Mouse (Mus musculus) ES-Bruce4 (cell line): ENCODE data around the gene Cyp39a1. TPM values are rescaled to one million over a fixed set of nuclear protein-coding genes. Genes with fewer than 3 reads are reported as not detected.

ENCODE experiments used
- H3K27ac ChIP-seq: 2 replicates; pipeline ENCODE4 v1.5.1; 2012; ENCODE audit warnings: low read length, inconsistent platforms; ENCODE audit not compliant: insufficient read depth
- H3K27me3 ChIP-seq: 2 replicates; pipeline ENCODE4 v1.6.1; 2012; ENCODE audit warnings: mild to moderate bottlenecking, low read length, inconsistent platforms; ENCODE audit not compliant: control insufficient read depth, poor library complexity, insufficient read depth, severe bottlenecking
- H3K36me3 ChIP-seq: 2 replicates; pipeline ENCODE4 v1.6.1; 2012; ENCODE audit warnings: inconsistent platforms, mild to moderate bottlenecking, low read length, moderate library complexity; ENCODE audit not compliant: control insufficient read depth, poor library complexity, insufficient read depth, severe bottlenecking
- H3K4me1 ChIP-seq: one replicate; pipeline ENCODE4 v1.8.1; 2011; ENCODE audit warnings: low read length; ENCODE audit not compliant: control insufficient read depth, insufficient read depth
- H3K4me3 ChIP-seq: 2 replicates; pipeline ENCODE4 v1.5.1; 2011; ENCODE audit warnings: low read depth, mild to moderate bottlenecking, low read length
- H3K9ac ChIP-seq: 2 replicates; pipeline ENCODE4 v1.6.1; 2012; ENCODE audit warnings: low read depth, mild to moderate bottlenecking, inconsistent platforms; ENCODE audit not compliant: poor library complexity, severe bottlenecking
- H3K9me3 ChIP-seq: replicated peaks from 2 replicates; pipeline ENCODE4 v1.6.1; 2012; ENCODE audit warnings: mild to moderate bottlenecking, low read length, inconsistent platforms; ENCODE audit not compliant: control insufficient read depth, poor library complexity, insufficient read depth, severe bottlenecking
- CTCF ChIP-seq: IDR thresholded peaks from one replicate; pipeline ENCODE4 v1.8.1; 2011; ENCODE audit warnings: low read depth, low read length
- EP300 ChIP-seq: IDR thresholded peaks from 2 replicates; pipeline ENCODE4 v1.6.1; 2011; ENCODE audit warnings: low read depth, low read length; ENCODE audit not compliant: insufficient read depth
- POLR2A ChIP-seq: IDR thresholded peaks from one replicate; pipeline ENCODE4 v1.8.1; 2011; ENCODE audit warnings: low read length; ENCODE audit not compliant: insufficient read depth
- polyA plus RNA-seq: library from polyadenylated mRNA; stranded (reverse); fragments of >200 nt; gene quantifications from 2 replicates; pipeline ENCODE4 v1.2.4, GENCODE M21; 2011; ENCODE audit warnings: low read depth; ENCODE audit not compliant: missing spikeins, insufficient read depth, insufficient read length

Gene Cyp39a1
- polyA plus RNA-seq, 1 experiment, result 9.3 TPM

GRCm38 (mm10) chr17:43689591-43689990, 22.4 kb downstream of the Cyp39a1 start:
- Histone ChIP-seq H3K36me3 (no peaks in the 10 kb centered on the region), H3K4me3 (no peak overlapping the region), H3K9ac (no peak overlapping the region), H3K27ac (no peak overlapping the region), H3K27me3 (no peaks in the 10 kb centered on the region), H3K9me3 (no peaks in the 10 kb centered on the region), H3K4me1 (no peaks in the 10 kb centered on the region)
- no peak for TF ChIP-seq POLR2A
- no peak for TF ChIP-seq EP300
- no peak for TF ChIP-seq CTCF

GRCm38 (mm10) chr17:43698997-43699649, 31.9 kb downstream of the Cyp39a1 start:
- H3K9ac ChIP-seq, result no peak overlapping the region

GRCm38 (mm10) chr17:43701060-43701459, 33.8 kb downstream of the Cyp39a1 start:
- TF ChIP-seq CTCF (peak; percentile 61), POLR2A (no peak)
- no peaks in the 10 kb centered on the region for H3K36me3 ChIP-seq
- no peaks in the 10 kb centered on the region for H3K27me3 ChIP-seq
- H3K9ac ChIP-seq, result no peak overlapping the region
- no peaks in the 10 kb centered on the region for H3K4me1 ChIP-seq
- no peaks in the 10 kb centered on the region for H3K9me3 ChIP-seq
- no peak overlapping the region for H3K27ac ChIP-seq
- no peak overlapping the region for H3K4me3 ChIP-seq

More at GRCm38 (mm10) chr17:43698997-43699649, 31.9 kb downstream of the Cyp39a1 start:
- Histone ChIP-seq H3K27ac (no peak overlapping the region), H3K4me1 (no peaks in the 10 kb centered on the region), H3K9me3 (no peaks in the 10 kb centered on the region), H3K4me3 (no peak overlapping the region), H3K36me3 (no peaks in the 10 kb centered on the region), H3K27me3 (no peaks in the 10 kb centered on the region)
- TF ChIP-seq POLR2A (no peak), CTCF (peak; percentile 52)

GRCm38 (mm10) chr17:43704216-43704930, 37.1 kb downstream of the Cyp39a1 start:
- H3K4me1 ChIP-seq, result no peaks in the 10 kb centered on the region
- no peaks in the 10 kb centered on the region for H3K36me3 ChIP-seq
- TF ChIP-seq POLR2A (no peak), EP300 (no peak), CTCF (no peak)
- H3K9ac ChIP-seq, result no peak overlapping the region
- no peaks in the 10 kb centered on the region for H3K9me3 ChIP-seq
- no peak overlapping the region for H3K27ac ChIP-seq
- no peak overlapping the region for H3K4me3 ChIP-seq
- no peaks in the 10 kb centered on the region for H3K27me3 ChIP-seq

GRCm38 (mm10) chr17:43706749-43707148, 39.5 kb downstream of the Cyp39a1 start:
- peaks cover under 1% of the 10 kb centered on the region for H3K4me1 ChIP-seq
- TF ChIP-seq EP300, result no peak
- TF ChIP-seq POLR2A, result no peak
- TF ChIP-seq CTCF, result no peak
- no peaks in the 10 kb centered on the region for H3K9me3 ChIP-seq
- no peak overlapping the region for H3K4me3 ChIP-seq
- no peak overlapping the region for H3K27ac ChIP-seq
- H3K36me3 ChIP-seq, result no peaks in the 10 kb centered on the region
- H3K27me3 ChIP-seq, result no peaks in the 10 kb centered on the region
- no peak overlapping the region for H3K9ac ChIP-seq

GRCm38 (mm10) chr17:43707254-43707653, 40.0 kb downstream of the Cyp39a1 start:
- no peak overlapping the region for H3K27ac ChIP-seq
- no peaks in the 10 kb centered on the region for H3K36me3 ChIP-seq
- H3K9ac ChIP-seq, result no peak overlapping the region
- TF ChIP-seq POLR2A, result no peak
- no peak for TF ChIP-seq EP300
- TF ChIP-seq CTCF, result no peak
- no peaks in the 10 kb centered on the region for H3K9me3 ChIP-seq
- peaks cover 4% of the 10 kb centered on the region for H3K4me1 ChIP-seq
- H3K27me3 ChIP-seq, result no peaks in the 10 kb centered on the region
- H3K4me3 ChIP-seq, result no peak overlapping the region
